Mouse (Mus musculus) MEL (cell line): ENCODE results near the gene Bmp8a. TPM values are rescaled to one million over a fixed set of nuclear protein-coding genes. Genes with fewer than 3 reads are reported as not detected.
"Not testable (repeated sequence)": the region's sequence is repeated elsewhere in the genome, so short reads cannot be mapped to it uniquely, and the experiment has no call there.

Experiments used
- DNase-seq: peaks from one replicate; pipeline ENCODE4 v3.0.0; 2011; ENCODE audit warnings: low read depth, low spot score
- H3K27ac ChIP-seq: 2 replicates; pipeline ENCODE4 v1.5.1; 2012; ENCODE audit warnings: low read depth, mild to moderate bottlenecking, control low read depth, low read length, moderate library complexity; ENCODE audit not compliant: control insufficient read depth
- H3K27me3 ChIP-seq, 2 experiments: fragments of 150-350 bp in 1 of 2; sonication (generic) in 1 of 2; 2 replicates each; pipeline ENCODE4 v1.6.1; 2012; ENCODE audit warnings: low read length in 2 of 2, mild to moderate bottlenecking in 2 of 2, improper control_type of control experiment in 1 of 2, moderate library complexity in 1 of 2; ENCODE audit not compliant: insufficient read depth in 2 of 2, control insufficient read depth in 1 of 2
- H3K36me3 ChIP-seq, 2 experiments: 2 replicates each; pipeline ENCODE4 v1.6.1; 2012 to 2014; ENCODE audit warnings: low read length in 2 of 2, improper control_type of control experiment in 1 of 2, inconsistent platforms in 1 of 2, mild to moderate bottlenecking in 1 of 2; ENCODE audit not compliant: insufficient read depth in 2 of 2, control insufficient read depth in 1 of 2
- H3K4me1 ChIP-seq, 2 experiments: fragments of 150-350 bp in 1 of 2; sonication (generic) in 1 of 2; 2 replicates each; pipeline ENCODE4 v1.6.1; 2012; ENCODE audit warnings: low read length in 2 of 2, improper control_type of control experiment in 1 of 2, mild to moderate bottlenecking in 1 of 2; ENCODE audit not compliant: insufficient read depth in 2 of 2, control insufficient read depth in 1 of 2
- H3K4me3 ChIP-seq, 2 experiments: fragments of 150-350 bp in 1 of 2; sonication (generic) in 1 of 2; 2 replicates each; pipeline ENCODE4 v1.5.1; 2012; ENCODE audit warnings: low read depth in 2 of 2, low read length in 2 of 2, mild to moderate bottlenecking in 2 of 2, moderate library complexity in 2 of 2, control low read depth in 1 of 2, improper control_type of control experiment in 1 of 2; ENCODE audit not compliant: control insufficient read depth in 1 of 2, insufficient read depth in 1 of 2
- H3K79me2 ChIP-seq: 2 replicates; pipeline ENCODE4 v1.6.1; 2012; ENCODE audit warnings: mild to moderate bottlenecking, low read length, moderate library complexity; ENCODE audit not compliant: control insufficient read depth, poor library complexity, insufficient read depth
- H3K9ac ChIP-seq: 2 replicates; pipeline ENCODE4 v1.6.1; 2012; ENCODE audit warnings: low read depth, mild to moderate bottlenecking, control low read depth, low read length, moderate library complexity; ENCODE audit not compliant: control insufficient read depth, poor library complexity, severe bottlenecking
- H3K9me3 ChIP-seq: fragments of 150-350 bp; sonication (generic); replicated peaks from 2 replicates; pipeline ENCODE4 v1.6.1; 2012; ENCODE audit warnings: mild to moderate bottlenecking, low read length, improper control_type of control experiment, moderate library complexity; ENCODE audit not compliant: insufficient read depth
- ETS1 ChIP-seq: IDR thresholded peaks from 2 replicates; pipeline ENCODE4 v1.6.1; 2012; ENCODE audit warnings: low read depth, mild to moderate bottlenecking, inconsistent platforms, low read length, improper control_type of control experiment, moderate library complexity
- HCFC1 ChIP-seq: IDR thresholded peaks from 2 replicates; pipeline ENCODE4 v1.6.1; 2012; ENCODE audit warnings: low read depth, mild to moderate bottlenecking, inconsistent platforms, low read length, improper control_type of control experiment, moderate library complexity
- MEF2A ChIP-seq: IDR thresholded peaks from 2 replicates; pipeline ENCODE4 v1.6.1; 2014; ENCODE audit warnings: low read depth, mild to moderate bottlenecking, inconsistent platforms, low read length, improper control_type of control experiment; ENCODE audit not compliant: poor library complexity, insufficient replicate concordance, severe bottlenecking; ENCODE audit errors: extremely low read depth
- MXI1 ChIP-seq: IDR thresholded peaks from 2 replicates; pipeline ENCODE4 v1.6.1; 2011; ENCODE audit warnings: mild to moderate bottlenecking, low read depth, low read length, improper control_type of control experiment
- MYC ChIP-seq: IDR thresholded peaks from 2 replicates; pipeline ENCODE4 v1.6.1; 2011; ENCODE audit warnings: low read depth, mild to moderate bottlenecking, low read length, improper control_type of control experiment, moderate library complexity
- POLR2A ChIP-seq, 2 experiments: IDR thresholded peaks; 2 replicates each; pipeline ENCODE4 v1.6.1; 2011 to 2012; ENCODE audit warnings: low read length in 2 of 2, mild to moderate bottlenecking in 2 of 2, control low read depth in 1 of 2, improper control_type of control experiment in 1 of 2, low read depth in 1 of 2, moderate library complexity in 1 of 2; ENCODE audit not compliant: control insufficient read depth in 1 of 2, insufficient read depth in 1 of 2, poor library complexity in 1 of 2
- SIN3A ChIP-seq: IDR thresholded peaks from 2 replicates; pipeline ENCODE4 v1.6.1; 2012; ENCODE audit warnings: low read length, improper control_type of control experiment, inconsistent platforms
- TCF12 ChIP-seq: IDR thresholded peaks from 2 replicates; pipeline ENCODE4 v1.6.1; 2014; ENCODE audit warnings: low read depth, mild to moderate bottlenecking, inconsistent platforms, low read length, improper control_type of control experiment, moderate library complexity
- USF1 ChIP-seq: IDR thresholded peaks from 2 replicates; pipeline ENCODE4 v1.6.1; 2014; ENCODE audit warnings: low read depth, mild to moderate bottlenecking, inconsistent platforms, low read length, improper control_type of control experiment, moderate library complexity
- polyA plus RNA-seq, 2 experiments: library from polyadenylated mRNA; stranded (reverse) in 1 of 2; unstranded in 1 of 2; fragments of >175 nt in 1 of 2; fragments of >200 nt in 1 of 2; gene quantifications; 2 replicates each; pipeline versions ENCODE4 v1.2.1 to v1.2.4; 2012; ENCODE audit warnings: low replicate concordance in 2 of 2, low read depth in 1 of 2; ENCODE audit not compliant: insufficient read length in 2 of 2, insufficient read depth in 1 of 2, missing spikeins in 1 of 2
- total RNA-seq: library from RNA; depleted of rRNA; stranded (reverse); fragments of 300-350 nt; gene quantifications from 2 replicates; pipeline ENCODE4 v1.2.3, GENCODE M21; 2012

The Bmp8a gene
- total and polyA plus RNA-seq, 3 experiments = 0.19 to 0.43 TPM; not detected in 1

DNA sequence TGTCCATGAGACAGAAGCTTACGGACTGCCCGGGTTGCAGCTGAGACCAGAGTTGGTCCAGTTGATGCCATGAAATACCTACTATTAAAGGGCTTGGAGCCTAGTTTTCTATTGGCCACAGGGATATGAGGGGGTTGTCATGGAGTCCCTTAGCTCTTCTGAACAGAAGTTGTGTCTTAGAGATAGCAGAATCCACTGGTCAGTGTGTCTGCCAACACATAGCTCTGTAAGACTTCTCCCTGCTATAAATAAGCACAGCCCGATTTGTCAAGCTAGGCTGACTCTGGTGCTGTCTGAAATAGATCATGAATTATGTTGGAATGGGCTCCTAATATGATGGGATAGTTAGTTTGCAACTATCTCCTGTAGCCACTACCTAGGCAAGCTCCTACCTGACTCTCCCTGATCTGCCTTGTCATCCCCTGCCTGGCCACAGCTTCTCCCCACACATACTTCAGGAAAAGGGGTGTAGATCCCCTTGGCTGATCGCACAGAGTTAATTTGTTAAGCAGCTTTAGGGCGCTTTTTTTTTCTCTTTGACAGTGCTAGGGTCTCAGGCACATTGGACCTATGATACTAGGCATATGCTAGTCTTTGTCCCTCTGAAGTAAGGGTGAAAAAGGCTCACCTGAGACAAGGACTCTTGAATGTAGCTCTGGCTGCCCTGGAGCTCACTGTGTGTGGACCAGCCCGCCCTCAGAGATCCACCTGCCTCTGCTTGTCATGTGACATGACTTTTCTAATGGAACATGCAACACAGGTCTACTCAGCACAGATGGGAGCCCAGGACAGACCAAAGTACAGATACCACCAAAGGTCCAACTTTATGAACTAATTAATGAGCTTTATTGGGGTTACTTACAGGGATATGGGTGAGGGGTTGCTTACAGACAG is 58.1 kb downstream of the Bmp8a start:
- peaks cover 32 to 35% of the 10 kb centered on the region in 2 experiments for H3K36me3 ChIP-seq
- H3K9ac ChIP-seq = peak overlapping the region; percentile 95
- peak overlapping the region; percentile 82 for H3K27ac ChIP-seq
- H3K79me2 ChIP-seq = peaks cover 59% of the 10 kb centered on the region
- peak; percentile 34 for DNase-seq
- H3K27me3 ChIP-seq = no peaks in the 10 kb centered on the region
- H3K9me3 ChIP-seq = no peaks in the 10 kb centered on the region
- 0 out of 2 replicates have a peak, but pooled peaks have one; percentile 9 for TF ChIP-seq SIN3A
- no peak for TF ChIP-seq TCF12
- TF ChIP-seq USF1 = peak; percentile 38; the same call in 1 of the 2 replicates
- TF ChIP-seq MEF2A = no peak
- TF ChIP-seq MXI1 = peak; percentile 9; the same call in 1 of the 2 replicates
- peaks cover 11 to 27% of the 10 kb centered on the region in 2 experiments for H3K4me1 ChIP-seq
- peak overlapping the region; percentile 87 to 98 for H3K4me3 ChIP-seq

DNA sequence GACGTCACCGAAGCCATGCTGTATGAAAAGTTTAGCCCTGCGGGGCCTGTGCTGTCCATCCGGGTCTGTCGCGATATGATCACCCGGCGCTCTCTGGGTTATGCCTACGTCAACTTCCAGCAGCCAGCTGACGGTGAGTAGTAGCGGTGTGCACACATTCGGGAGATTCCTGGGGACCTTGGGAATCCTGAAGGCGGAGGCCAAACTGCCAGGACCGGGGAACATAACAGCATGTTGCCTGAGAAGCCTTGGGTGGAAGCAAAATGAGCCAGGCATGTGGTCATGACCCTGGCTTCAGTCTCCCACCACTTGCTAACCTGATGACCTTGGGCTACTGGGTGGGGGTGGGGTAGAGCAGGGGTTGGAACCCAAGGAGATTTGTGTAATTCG is 59.4 kb downstream of the Bmp8a start:
- H3K4me3 ChIP-seq = peak overlapping the region; percentile 87 to 98
- peak; percentile 44 for DNase-seq
- H3K27ac ChIP-seq = peak overlapping the region; percentile 82
- not testable (repeated sequence) for H3K9me3 ChIP-seq, H3K27me3 ChIP-seq
- peaks cover 11 to 27% of the 10 kb centered on the region in 2 experiments for H3K4me1 ChIP-seq
- H3K36me3 ChIP-seq = peaks cover 25 to 32% of the 10 kb centered on the region in 2 experiments
- peaks cover 52% of the 10 kb centered on the region for H3K79me2 ChIP-seq
- TF ChIP-seq POLR2A (IDR thresholded peaks at IDR 0.05; ENCODE audit: control insufficient read depth in 1 of 2, insufficient read depth in 1 of 2, low read depth in 1 of 2, low read length in 2 of 2, poor library complexity in 1 of 2) (0 out of 4 replicates have a peak, but pooled peaks of 1 of the 2 experiments have one; percentile 20), HCFC1 (0 out of 2 replicates have a peak, but pooled peaks have one; percentile 27), ETS1 (peak; percentile 17; the same call in 1 of the 2 replicates), MXI1 (peak; percentile 20; the same call in 1 of the 2 replicates)
- H3K9ac ChIP-seq = peak overlapping the region; percentile 95

DNA sequence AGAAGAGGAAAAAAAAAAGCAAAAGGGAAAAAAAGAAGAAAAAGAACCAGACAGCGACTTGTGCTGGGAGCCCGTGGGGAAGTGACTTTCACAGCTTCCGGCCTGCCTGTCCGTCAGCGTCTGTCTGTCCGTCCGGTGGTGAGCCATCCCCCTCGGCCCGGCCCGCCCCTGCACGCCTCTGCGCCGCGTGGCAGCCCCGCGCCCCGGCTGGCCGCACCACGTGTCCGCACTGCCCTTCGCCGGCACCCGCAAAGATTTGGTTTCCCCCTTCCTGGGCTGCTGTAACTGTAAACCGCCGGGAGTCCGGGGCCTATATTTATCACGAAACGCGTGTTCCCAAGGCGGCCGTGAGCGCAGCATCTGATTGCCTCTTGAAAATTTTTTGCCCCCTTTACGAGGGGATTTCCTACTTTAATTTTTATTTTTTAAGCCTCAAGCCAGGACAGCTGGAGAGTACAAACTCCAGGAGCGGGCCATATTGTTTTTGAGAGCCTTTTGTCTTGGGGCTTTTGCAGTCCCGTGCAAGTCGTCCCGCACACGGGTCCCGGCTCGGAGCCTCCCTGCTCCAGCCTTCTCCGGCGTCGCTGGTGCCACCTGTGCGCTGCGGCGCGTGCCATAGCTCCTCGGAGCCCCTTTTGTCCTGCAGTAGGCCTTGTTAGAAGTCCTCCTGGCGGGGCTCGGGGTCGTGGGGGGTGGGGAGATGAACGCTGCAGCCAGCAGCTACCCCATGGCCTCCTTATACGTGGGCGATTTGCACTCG is 60.0 kb downstream of the Bmp8a start:
- H3K4me1 ChIP-seq = peaks cover 11 to 27% of the 10 kb centered on the region in 2 experiments
- not testable (repeated sequence) for H3K27me3 ChIP-seq, DNase-seq, H3K9me3 ChIP-seq
- H3K4me3 ChIP-seq = peak overlapping the region; percentile 87 to 98
- peak overlapping the region; percentile 95 for H3K9ac ChIP-seq
- H3K36me3 ChIP-seq = peaks cover 20 to 27% of the 10 kb centered on the region in 2 experiments
- H3K79me2 ChIP-seq = peaks cover 47% of the 10 kb centered on the region
- TF ChIP-seq SIN3A (peak; percentile 3; the same call in 1 of the 2 replicates), MYC (peak; percentile 60; the same call in 1 of the 2 replicates), HCFC1 (0 out of 2 replicates have a peak, but pooled peaks have one; percentile 15), POLR2A (IDR thresholded peaks at IDR 0.05; ENCODE audit: control insufficient read depth in 1 of 2, insufficient read depth in 1 of 2, low read depth in 1 of 2, low read length in 2 of 2, poor library complexity in 1 of 2) (peak in 1 of 2 experiments; percentile 1; a peak in 1 of 4 replicates)
- H3K27ac ChIP-seq = peak overlapping the region; percentile 77
